Mouse (Mus musculus) kidney, postnatal 0 days (tissue): ENCODE results near the gene Snrnp25. TPM values are rescaled to one million over a fixed set of nuclear protein-coding genes. Genes with fewer than 3 reads are reported as not detected.
A peak's percentile ranks its signal among the peaks of the same experiment; 100 is the strongest.

Experiments used
- ATAC-seq: fragments of 200-750 bp; cut with Nextera tagmentation; replicated peaks from 2 replicates; pipeline ENCODE4 v1.8.0; 2017; ENCODE audit warnings: low read depth, moderate number of reproducible peaks, moderate TSS enrichment, moderate library complexity; ENCODE audit not compliant: low FRiP score
- DNase-seq: peaks from one replicate; pipeline ENCODE4 v3.0.0-alpha.2; 2016; ENCODE audit warnings: low spot score
- H3K27ac ChIP-seq: fragments of 300-500 bp; sonication (generic); 2 replicates; pipeline ENCODE4 v1.5.1; 2014; ENCODE audit warnings: mild to moderate bottlenecking
- H3K27me3 ChIP-seq: fragments of 300-500 bp; sonication (generic); 2 replicates; pipeline ENCODE4 v1.6.1; 2014; ENCODE audit warnings: low read length, mixed read lengths; ENCODE audit not compliant: insufficient read depth
- H3K36me3 ChIP-seq: fragments of 300-500 bp; sonication (generic); 2 replicates; pipeline ENCODE4 v1.6.1; 2014; ENCODE audit warnings: low read length, mixed read lengths; ENCODE audit not compliant: insufficient read depth
- H3K4me1 ChIP-seq: fragments of 300-500 bp; sonication (generic); replicated peaks from 2 replicates; pipeline ENCODE4 v1.6.1; 2014; ENCODE audit warnings: antibody characterized with exemption, low read length, mixed read lengths; ENCODE audit not compliant: insufficient read depth
- H3K4me2 ChIP-seq: fragments of 300-500 bp; sonication (generic); 2 replicates; pipeline ENCODE4 v1.6.1; 2014; ENCODE audit warnings: mild to moderate bottlenecking, low read length, moderate library complexity, mixed read lengths
- H3K4me3 ChIP-seq: fragments of 300-500 bp; sonication (generic); replicated peaks from 2 replicates; pipeline ENCODE4 v1.5.1; 2014; ENCODE audit warnings: low read depth, low read length
- H3K9ac ChIP-seq: fragments of 300-500 bp; sonication (generic); 2 replicates; pipeline ENCODE4 v1.6.1; 2014; ENCODE audit warnings: low read depth, low read length
- H3K9me3 ChIP-seq: fragments of 300-500 bp; sonication (generic); replicated peaks from 2 replicates; pipeline ENCODE4 v1.6.1; 2016; ENCODE audit warnings: low read length, inconsistent platforms, mixed read lengths
- CTCF ChIP-seq: IDR thresholded peaks from 2 replicates; pipeline ENCODE4 v1.5.1; 2016; ENCODE audit warnings: antibody characterized with exemption, low read depth, mild to moderate bottlenecking, moderate library complexity
- WGBS: fragments of 180-500 bp; shearing (Covaris S2); extraction: QIAGEN DNeasy Blood & Tissue Kit; methylation state at CpG from one replicate; pipeline ENCODE4 v1.1.7; 2014; 5-methylcytosine and 5-hydroxymethylcytosine counted together
- polyA plus RNA-seq: library from polyadenylated mRNA; unstranded; fragments of >200 nt; fragmentation: Nextera tagmentation; extraction: Ambion mirVana; gene quantifications from 2 replicates; pipeline ENCODE4 v1.2.1, GENCODE M21; 2015

Snrnp25 gene
- polyA plus RNA-seq: 49.5 and 49.6 TPM in 2 replicates

GRCm38 (mm10) chr11:32205058-32205873 is at the start of gene Snrnp25:
Snrnp25 (plus strand) TSS chr11:32205415.
- H3K9ac ChIP-seq: peak within 1 kb of the TSS; percentile 59

GRCm38 (mm10) chr11:32156854-32157630 is 48.2 kb upstream of the Snrnp25 start:
- Histone ChIP-seq H3K4me3 (no peak overlapping the region), H3K4me2 (no peak overlapping the region), H3K36me3 (no peaks in the 10 kb centered on the region), H3K27ac (no peak overlapping the region), H3K9me3 (no peaks in the 10 kb centered on the region), H3K4me1 (no peaks in the 10 kb centered on the region), H3K9ac (no peak overlapping the region), H3K27me3 (no peaks in the 10 kb centered on the region)
- TF ChIP-seq CTCF: no peak
- DNase-seq (no peak), ATAC-seq (no peak)
- WGBS: 80% methylated on average over 7 of the region's 7 CpGs

More at GRCm38 (mm10) chr11:32205058-32205873, at the start of gene Snrnp25:
- Histone ChIP-seq H3K36me3 (peaks cover 23% of the 10 kb centered on the region), H3K4me3 (peak within 1 kb of the TSS; percentile 52), H3K4me2 (peak within 1 kb of the TSS; percentile 71), H3K27me3 (no peaks in the 10 kb centered on the region), H3K4me1 (peaks cover 5% of the 10 kb centered on the region; the same call in 1 of the 2 replicates), H3K27ac (no peak within 1 kb of the TSS), H3K9me3 (no peaks in the 10 kb centered on the region)
- DNase-seq (peak; percentile 99), ATAC-seq (peak; percentile 100)
- under 1% methylated on average over 52 of the region's 52 CpGs for WGBS
- peak; percentile 60 for TF ChIP-seq CTCF

- H3K27ac ChIP-seq: no peak overlapping the region
- no peaks in the 10 kb centered on the region for H3K36me3 ChIP-seq
- H3K27me3 ChIP-seq: no peaks in the 10 kb centered on the region
- H3K4me2 ChIP-seq: no peak overlapping the region
- no peak for ATAC-seq
- no peak overlapping the region for H3K9ac ChIP-seq
- 69% methylated on average over 18 of the region's 18 CpGs for WGBS
- H3K4me3 ChIP-seq: no peak overlapping the region
- no peak for DNase-seq
- no peaks in the 10 kb centered on the region for H3K9me3 ChIP-seq
- TF ChIP-seq CTCF: no peak
- H3K4me1 ChIP-seq: no peaks in the 10 kb centered on the region
Observed at GRCm38 (mm10) chr11:32157791-32158594, 47.2 kb upstream of the Snrnp25 start.

- Histone ChIP-seq H3K4me3 (no peak overlapping the region), H3K27me3 (no peaks in the 10 kb centered on the region), H3K4me1 (no peaks in the 10 kb centered on the region), H3K36me3 (no peaks in the 10 kb centered on the region), H3K27ac (no peak overlapping the region), H3K9me3 (no peaks in the 10 kb centered on the region), H3K9ac (no peak overlapping the region), H3K4me2 (no peak overlapping the region)
- TF ChIP-seq CTCF: no peak
- ATAC-seq: no peak
- 57% methylated on average over 3 of the region's 3 CpGs for whole genome bisulfite sequencing
- DNase-seq: no peak
Observed at GRCm38 (mm10) chr11:32159176-32159575, 46.0 kb upstream of the Snrnp25 start.

GRCm38 (mm10) chr11:32160341-32160740 is 44.9 kb upstream of the Snrnp25 start:
- no peaks in the 10 kb centered on the region for H3K9me3 ChIP-seq
- no peak for DNase-seq
- WGBS: 71% methylated on average over 7 of the region's 7 CpGs
- no peak overlapping the region for H3K4me3 ChIP-seq
- H3K4me2 ChIP-seq: no peak overlapping the region
- H3K36me3 ChIP-seq: no peaks in the 10 kb centered on the region
- H3K27me3 ChIP-seq: no peaks in the 10 kb centered on the region
- H3K27ac ChIP-seq: no peak overlapping the region
- H3K4me1 ChIP-seq: no peaks in the 10 kb centered on the region
- TF ChIP-seq CTCF: no peak
- no peak for ATAC-seq
- no peak overlapping the region for H3K9ac ChIP-seq

GRCm38 (mm10) chr11:32161500-32161899 is 43.7 kb upstream of the Snrnp25 start:
- no peak overlapping the region for H3K9ac ChIP-seq
- 6% methylated on average over 9 of the region's 9 CpGs for WGBS
- no peaks in the 10 kb centered on the region for H3K9me3 ChIP-seq
- no peaks in the 10 kb centered on the region for H3K4me1 ChIP-seq
- DNase-seq: peak; percentile 36
- H3K4me3 ChIP-seq: no peak overlapping the region
- peak overlapping the region; percentile 57 for H3K4me2 ChIP-seq
- peak; percentile 64 for TF ChIP-seq CTCF
- ATAC-seq: peak; percentile 69; the same call in 1 of the 2 replicates
- no peak overlapping the region for H3K27ac ChIP-seq
- H3K27me3 ChIP-seq: no peaks in the 10 kb centered on the region
- no peaks in the 10 kb centered on the region for H3K36me3 ChIP-seq
